Mouse (Mus musculus) CD4-positive naive resting alpha-beta T cell, adult 76 days (primary cell): ENCODE data around the gene Wdr47. TPM values are rescaled to one million over a fixed set of nuclear protein-coding genes. Genes with fewer than 3 reads are reported as not detected.

Experiments
- total RNA-seq: library from RNA; stranded (reverse); gene quantifications from one replicate; pipeline ENCODE4 v1.2.4, GENCODE M21; 2023

The Wdr47 gene
- 15.5 TPM for total RNA-seq

GRCm38 (mm10) chr3:108590786-108591529, at the start of gene Wdr47:
TSS of gene Wdr47 (plus strand) at chr3:108591279.

DNA sequence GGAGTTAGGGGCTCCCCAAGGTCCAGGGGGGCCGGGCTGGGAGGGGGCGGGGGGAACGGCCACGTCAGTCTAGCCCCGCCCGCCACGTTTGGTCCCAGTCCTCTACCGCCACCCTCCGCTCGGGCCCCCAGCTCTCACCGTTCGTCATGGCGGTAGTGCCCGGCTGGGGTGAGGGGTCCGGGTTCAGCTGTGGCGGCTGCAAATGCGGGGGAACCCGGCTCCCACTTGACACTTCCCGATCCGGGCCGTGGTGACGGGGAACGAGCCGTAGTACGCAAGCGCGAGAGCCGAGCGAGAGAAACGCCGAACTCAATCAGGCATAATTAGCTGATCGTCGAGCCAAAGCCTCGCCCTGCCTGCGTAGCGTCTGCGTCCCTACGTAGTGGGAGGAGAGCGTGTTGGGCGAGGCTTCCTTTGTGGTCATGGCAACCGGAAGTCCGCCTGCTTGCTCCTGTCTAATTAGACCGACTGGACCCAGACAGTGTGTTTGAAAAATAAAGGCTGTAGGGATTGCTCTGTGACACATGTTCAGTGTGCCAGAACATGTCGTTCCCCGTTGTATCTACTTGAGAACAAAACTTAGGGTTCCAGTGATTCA, 28.8 kb upstream of the Wdr47 start, which contains the start of gene Tmem167b:
TSS of gene Tmem167b (minus strand) at position 334 of the 598 bp plus-strand sequence.

GRCm38 (mm10) chr3:108571443-108572294, 19.4 kb upstream of the Wdr47 start, which contains the start of gene Taf13:
TSS of gene Taf13 (plus strand) at chr3:108571698.

GRCm38 (mm10) chr3:108653710-108654379, 62.8 kb downstream of the Wdr47 start, which contains the start of gene Clcc1:
TSS of gene Clcc1 (plus strand) at chr3:108653913.

Other genes starting within 250 kb of the Wdr47 start
- gene Mybphl, start 226.4 kb upstream of the Wdr47 start, total RNA-seq, result not detected
- not detected for gene Psrc1, start 207.4 kb upstream of the Wdr47 start, total RNA-seq
- 10.1 TPM for gene Celsr2, start 175.7 kb upstream of the Wdr47 start, total RNA-seq
- gene Sars, start 146.1 kb upstream of the Wdr47 start, total RNA-seq, result 147 TPM
- gene 1700013F07Rik, start 57.1 kb upstream of the Wdr47 start, total RNA-seq, result not detected
- 0.09 TPM for gene 5330417C22Rik, start 54.7 kb upstream of the Wdr47 start, total RNA-seq
- gene Tmem167b, start 28.8 kb upstream of the Wdr47 start, total RNA-seq, result 45.3 TPM
- gene Taf13, start 19.6 kb upstream of the Wdr47 start, total RNA-seq, result 21.1 TPM
- gene Clcc1, start 62.6 kb downstream of the Wdr47 start, total RNA-seq, result 36.3 TPM
- 3.0 TPM for gene Gpsm2, start 131.0 kb downstream of the Wdr47 start, total RNA-seq
- gene Aknad1, start 148.4 kb downstream of the Wdr47 start, total RNA-seq, result not detected
- 58.4 TPM for gene Stxbp3, start 249.2 kb downstream of the Wdr47 start, total RNA-seq